Mouse (Mus musculus) hindbrain, embryonic 16.5 days (tissue): ENCODE measurements around the gene Sfn. TPM values are rescaled to one million over a fixed set of nuclear protein-coding genes. Genes with fewer than 3 reads are reported as not detected.

ENCODE experiments used
- ATAC-seq: fragments of 200-750 bp; cut with Nextera tagmentation; 2 replicates; pipeline ENCODE4 v1.8.0; 2017; ENCODE audit warnings: moderate TSS enrichment, moderate library complexity
- H3K27ac ChIP-seq: fragments of 300-500 bp; sonication (generic); 2 replicates; pipeline ENCODE4 v1.5.1; 2014; ENCODE audit warnings: low read depth, mild to moderate bottlenecking, control low read depth, low read length, moderate library complexity
- H3K27me3 ChIP-seq: fragments of 300-500 bp; sonication (generic); replicated peaks from 2 replicates; pipeline ENCODE4 v1.6.1; 2014; ENCODE audit warnings: low read length; ENCODE audit not compliant: control insufficient read depth, insufficient read depth
- H3K36me3 ChIP-seq: fragments of 300-500 bp; sonication (generic); 2 replicates; pipeline ENCODE4 v1.6.1; 2014; ENCODE audit warnings: mild to moderate bottlenecking, low read length, moderate library complexity, mixed read lengths; ENCODE audit not compliant: control insufficient read depth, insufficient read depth
- H3K4me1 ChIP-seq: fragments of 300-500 bp; sonication (generic); 2 replicates; pipeline ENCODE4 v1.6.1; 2014; ENCODE audit warnings: low read depth, low read length; ENCODE audit not compliant: control insufficient read depth, insufficient read depth
- H3K4me2 ChIP-seq: fragments of 300-500 bp; sonication (generic); 2 replicates; pipeline ENCODE4 v1.6.1; 2014; ENCODE audit warnings: mild to moderate bottlenecking, low read length, control low read depth, moderate library complexity
- H3K4me3 ChIP-seq: fragments of 300-500 bp; sonication (generic); 2 replicates; pipeline ENCODE4 v1.5.1; 2014; ENCODE audit warnings: mild to moderate bottlenecking, low read length, control low read depth, moderate library complexity
- H3K9ac ChIP-seq: fragments of 300-500 bp; sonication (generic); 2 replicates; pipeline ENCODE4 v1.6.1; 2014; ENCODE audit warnings: low read depth, mild to moderate bottlenecking, control low read depth, low read length, moderate library complexity
- H3K9me3 ChIP-seq: fragments of 300-500 bp; sonication (generic); 2 replicates; pipeline ENCODE4 v1.6.1; 2014; ENCODE audit warnings: mild to moderate bottlenecking, low read length, moderate library complexity; ENCODE audit not compliant: control insufficient read depth
- WGBS: fragments of 180-500 bp; shearing (Covaris S2); extraction: QIAGEN DNeasy Blood & Tissue Kit; methylation state at CpG from one replicate; pipeline ENCODE4 v1.1.7; 2014; 5-methylcytosine and 5-hydroxymethylcytosine counted together
- polyA plus RNA-seq: library from polyadenylated mRNA; unstranded; fragments of >200 nt; fragmentation: Nextera tagmentation; extraction: Ambion mirVana; gene quantifications from 2 replicates; pipeline ENCODE4 v1.2.1, GENCODE M21; 2015

The Sfn gene
- polyA plus RNA-seq, 1 experiment from 2014 or later: 2.1 TPM

DNA sequence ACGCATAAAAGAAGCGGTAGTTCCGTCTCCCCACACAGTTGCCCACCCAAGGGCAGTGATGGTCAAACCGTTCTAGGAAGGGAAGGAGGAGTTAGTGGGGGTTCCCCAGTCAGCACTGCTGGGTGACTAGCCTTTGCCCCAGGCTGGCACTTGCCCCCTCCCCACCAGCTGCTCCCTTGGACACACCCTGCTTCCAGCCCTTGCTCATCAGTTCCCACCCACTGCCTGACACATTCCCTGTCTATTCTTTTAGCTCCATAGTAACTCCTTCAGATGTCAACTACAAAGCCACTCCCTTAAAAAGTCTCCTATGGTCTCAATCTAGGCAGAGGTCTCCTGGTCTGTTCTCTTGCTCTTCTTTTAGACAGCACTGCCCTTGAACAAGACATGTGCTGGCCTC, 11.9 kb upstream of the Sfn start:
- Histone ChIP-seq H3K27me3 (no peaks in the 10 kb centered on the region), H3K4me1 (no peaks in the 10 kb centered on the region), H3K4me3 (no peak overlapping the region), H3K9me3 (no peaks in the 10 kb centered on the region), H3K36me3 (peaks cover 15% of the 10 kb centered on the region), H3K9ac (no peak overlapping the region), H3K27ac (no peak overlapping the region), H3K4me2 (no peak overlapping the region)
- no peak for ATAC-seq
- 79% methylated on average over 4 of the region's 4 CpGs for WGBS

DNA sequence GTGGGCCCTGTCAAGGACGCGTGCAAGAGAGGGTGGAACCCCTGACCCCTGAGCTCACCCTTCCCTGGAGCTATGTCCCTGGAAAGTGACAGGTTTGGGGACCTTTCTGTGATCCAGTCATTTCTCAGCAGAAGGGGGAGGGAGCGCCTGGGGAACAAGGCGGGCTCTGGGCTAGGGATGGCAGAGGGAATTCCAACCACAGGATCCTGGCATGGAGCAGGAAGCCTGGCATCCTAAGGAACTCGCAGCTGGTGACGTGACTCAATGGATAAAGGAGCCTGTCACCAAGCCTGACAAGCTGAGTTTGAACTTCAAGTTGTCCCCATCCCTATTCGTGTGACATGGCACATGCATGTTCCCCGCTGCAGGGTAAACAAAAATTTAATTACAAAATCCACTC, 11.1 kb upstream of the Sfn start:
- H3K4me3 ChIP-seq: no peak overlapping the region
- H3K9ac ChIP-seq: no peak overlapping the region
- no peaks in the 10 kb centered on the region for H3K9me3 ChIP-seq
- no peaks in the 10 kb centered on the region for H3K27me3 ChIP-seq
- no peaks in the 10 kb centered on the region for H3K4me1 ChIP-seq
- peaks cover 15% of the 10 kb centered on the region for H3K36me3 ChIP-seq
- H3K4me2 ChIP-seq: no peak overlapping the region
- 89% methylated on average over 8 of the region's 8 CpGs for WGBS
- no peak for ATAC-seq
- H3K27ac ChIP-seq: no peak overlapping the region

- WGBS: 97% methylated on average over 7 of the region's 7 CpGs
- H3K36me3 ChIP-seq: peaks cover 15% of the 10 kb centered on the region
Measured at GRCm38 (mm10) chr4:133612416-133612815, 10.4 kb upstream of the Sfn start.

DNA sequence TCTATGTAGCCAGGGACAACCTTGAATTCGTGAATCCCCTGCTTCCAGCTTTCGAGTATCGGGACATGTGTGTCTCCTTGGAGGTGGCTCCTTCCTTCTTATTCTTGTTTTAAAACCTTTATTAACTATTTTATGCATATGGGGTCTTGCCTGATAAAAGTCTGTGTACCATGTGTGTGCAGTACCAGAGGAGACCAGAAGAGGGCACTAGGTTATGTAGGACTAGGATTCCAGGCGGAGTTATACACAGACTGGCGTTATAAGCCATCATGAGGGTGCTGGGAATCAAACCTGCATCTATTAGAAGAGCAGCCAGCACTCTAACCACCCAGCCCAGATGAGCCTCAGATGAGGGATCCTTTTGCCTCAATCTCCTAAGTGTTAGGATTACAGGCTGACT, 9.8 kb upstream of the Sfn start:
- peaks cover 15% of the 10 kb centered on the region for H3K36me3 ChIP-seq

More at GRCm38 (mm10) chr4:133612416-133612815, 10.4 kb upstream of the Sfn start:
- H3K4me3 ChIP-seq: no peak overlapping the region
- H3K9me3 ChIP-seq: no peaks in the 10 kb centered on the region
- no peak for ATAC-seq
- H3K9ac ChIP-seq: no peak overlapping the region
- H3K4me1 ChIP-seq: no peaks in the 10 kb centered on the region
- H3K4me2 ChIP-seq: no peak overlapping the region
- no peak overlapping the region for H3K27ac ChIP-seq
- no peaks in the 10 kb centered on the region for H3K27me3 ChIP-seq

DNA sequence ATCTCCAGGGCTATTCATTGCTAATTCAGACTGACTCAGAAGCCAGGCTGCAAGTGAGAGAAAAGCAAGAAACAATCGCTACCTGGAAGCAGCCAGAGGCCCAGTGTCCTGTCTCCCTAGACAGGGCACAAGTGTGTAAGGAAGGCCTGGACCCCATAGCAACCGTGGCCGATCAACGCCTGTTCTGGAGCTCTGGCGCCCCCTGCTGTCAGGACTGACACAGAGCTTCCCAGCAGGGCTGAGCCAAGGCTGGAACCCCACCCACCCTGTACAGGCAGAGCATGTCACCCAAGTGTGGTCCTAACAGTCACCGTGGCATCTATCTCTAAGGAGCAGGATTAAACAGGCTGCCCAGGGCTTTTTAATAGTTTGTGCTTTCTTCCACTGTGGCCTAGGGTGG, 7.8 kb upstream of the Sfn start:
- Histone ChIP-seq H3K27ac (no peak overlapping the region), H3K36me3 (peaks cover 17% of the 10 kb centered on the region), H3K27me3 (no peaks in the 10 kb centered on the region), H3K9ac (no peak overlapping the region), H3K9me3 (no peaks in the 10 kb centered on the region), H3K4me1 (no peaks in the 10 kb centered on the region), H3K4me2 (no peak overlapping the region), H3K4me3 (no peak overlapping the region)
- peak; percentile 48; the same call in 1 of the 2 replicates for ATAC-seq
- 14% methylated on average over 6 of the region's 6 CpGs for WGBS

More for the DNA sequence above, 9.8 kb upstream of the Sfn start:
- Histone ChIP-seq H3K9me3 (no peaks in the 10 kb centered on the region), H3K4me2 (no peak overlapping the region), H3K27me3 (no peaks in the 10 kb centered on the region), H3K4me1 (no peaks in the 10 kb centered on the region), H3K9ac (no peak overlapping the region), H3K27ac (no peak overlapping the region), H3K4me3 (no peak overlapping the region)
- WGBS: 99% methylated on average over 5 of the region's 5 CpGs
- no peak for ATAC-seq

DNA sequence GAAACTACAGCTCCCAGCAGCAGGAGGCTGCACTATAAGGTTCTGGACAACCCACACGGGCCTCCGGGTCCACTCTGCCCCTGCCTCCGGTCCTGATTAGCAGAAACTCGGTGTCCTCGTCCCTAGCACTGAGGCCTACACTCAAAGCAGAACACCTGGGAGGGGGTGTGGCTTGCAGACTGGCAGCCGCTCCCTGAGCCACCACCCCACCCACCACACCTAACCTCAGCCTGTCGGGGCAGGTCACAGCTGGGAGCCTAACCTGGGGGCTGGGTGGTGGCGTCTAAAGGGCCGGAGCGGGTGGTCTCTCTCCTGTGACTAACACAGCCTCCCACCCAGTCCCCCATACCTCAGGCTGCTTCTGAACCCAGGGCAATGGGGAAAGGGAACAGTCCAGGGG, 5.3 kb upstream of the Sfn start:
- Histone ChIP-seq H3K36me3 (peaks cover 8% of the 10 kb centered on the region), H3K9me3 (no peaks in the 10 kb centered on the region), H3K4me1 (no peaks in the 10 kb centered on the region), H3K9ac (no peak overlapping the region), H3K27ac (no peak overlapping the region), H3K4me3 (no peak overlapping the region), H3K4me2 (no peak overlapping the region), H3K27me3 (peaks cover 8% of the 10 kb centered on the region)
- ATAC-seq: no peak
- WGBS: 76% methylated on average over 10 of the region's 10 CpGs

DNA sequence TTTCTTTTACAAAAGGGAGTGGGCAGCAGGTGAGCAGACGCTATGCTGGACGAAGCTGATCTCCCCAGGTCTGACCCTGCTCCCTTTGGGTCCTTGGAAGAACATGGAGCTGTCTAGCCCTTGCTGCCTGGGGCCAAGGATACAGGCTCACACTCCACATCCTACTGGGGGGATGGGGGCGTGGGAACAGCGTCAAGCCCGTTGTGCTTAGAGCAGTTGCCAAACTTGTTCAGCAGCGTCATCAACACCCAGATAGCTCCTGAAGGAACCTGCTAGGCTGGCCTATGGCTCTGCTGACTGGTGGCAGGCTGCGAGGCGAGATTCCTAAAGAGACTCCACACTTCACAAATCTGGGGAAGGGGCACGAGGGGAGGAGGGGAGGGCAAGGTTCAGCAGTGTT, 3.4 kb upstream of the Sfn start:
- peaks cover 18% of the 10 kb centered on the region for H3K27me3 ChIP-seq
- no peak for ATAC-seq
- H3K4me3 ChIP-seq: no peak overlapping the region
- H3K27ac ChIP-seq: no peak overlapping the region
- H3K4me1 ChIP-seq: peaks cover 2% of the 10 kb centered on the region; the same call in 1 of the 2 replicates
- WGBS: 61% methylated on average over 9 of the region's 9 CpGs
- no peak overlapping the region for H3K9ac ChIP-seq
- H3K9me3 ChIP-seq: no peaks in the 10 kb centered on the region
- H3K4me2 ChIP-seq: no peak overlapping the region
- peaks cover 3% of the 10 kb centered on the region; the same call in 1 of the 2 replicates for H3K36me3 ChIP-seq

GRCm38 (mm10) chr4:133604856-133605255, 2.9 kb upstream of the Sfn start:
- peaks cover 3% of the 10 kb centered on the region; the same call in 1 of the 2 replicates for H3K36me3 ChIP-seq
- H3K27me3 ChIP-seq: peaks cover 23% of the 10 kb centered on the region
- H3K4me2 ChIP-seq: no peak overlapping the region
- no peak overlapping the region for H3K4me3 ChIP-seq
- WGBS: 65% methylated on average over 6 of the region's 6 CpGs
- peaks cover 5% of the 10 kb centered on the region; the same call in 1 of the 2 replicates for H3K4me1 ChIP-seq
- no peaks in the 10 kb centered on the region for H3K9me3 ChIP-seq
- H3K27ac ChIP-seq: no peak overlapping the region
- H3K9ac ChIP-seq: no peak overlapping the region
- no peak for ATAC-seq

DNA sequence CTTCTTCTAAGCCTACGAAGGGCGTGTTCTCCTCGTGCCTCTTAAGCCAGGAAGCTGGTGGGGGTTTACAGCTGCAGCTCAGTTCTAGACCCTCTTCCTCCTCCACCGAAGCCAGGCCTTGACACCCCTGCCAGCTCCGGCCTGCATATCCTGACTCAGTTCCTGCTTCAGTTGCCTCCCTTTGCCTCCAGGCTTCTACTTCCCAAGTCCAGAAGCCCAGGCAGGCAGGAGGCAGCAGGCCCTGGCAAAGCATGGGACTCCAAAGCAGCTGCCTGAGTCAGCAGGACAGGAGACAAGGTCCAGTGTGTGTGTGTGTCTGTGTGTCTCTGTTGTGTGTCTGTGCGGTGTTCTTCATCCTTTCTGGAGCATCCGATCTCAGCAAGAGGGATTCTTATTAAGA, 2.2 kb upstream of the Sfn start:
- Histone ChIP-seq H3K4me3 (no peak overlapping the region), H3K4me1 (peaks cover 11% of the 10 kb centered on the region; the same call in 1 of the 2 replicates), H3K4me2 (no peak overlapping the region), H3K9ac (no peak overlapping the region), H3K36me3 (peaks cover 3% of the 10 kb centered on the region; the same call in 1 of the 2 replicates), H3K27me3 (peaks cover 27% of the 10 kb centered on the region), H3K9me3 (no peaks in the 10 kb centered on the region), H3K27ac (no peak overlapping the region)
- 92% methylated on average over 7 of the region's 7 CpGs for WGBS
- ATAC-seq: no peak

GRCm38 (mm10) chr4:133603056-133603455, 1.1 kb upstream of the Sfn start:
- peaks cover 36% of the 10 kb centered on the region for H3K27me3 ChIP-seq
- H3K9ac ChIP-seq: no peak overlapping the region
- H3K4me3 ChIP-seq: no peak overlapping the region
- no peak overlapping the region for H3K4me2 ChIP-seq
- H3K4me1 ChIP-seq: peaks cover 11% of the 10 kb centered on the region; the same call in 1 of the 2 replicates
- ATAC-seq: no peak
- peaks cover 3% of the 10 kb centered on the region; the same call in 1 of the 2 replicates for H3K36me3 ChIP-seq
- no peak overlapping the region for H3K27ac ChIP-seq
- no peaks in the 10 kb centered on the region for H3K9me3 ChIP-seq
- WGBS: 90% methylated on average over 5 of the region's 5 CpGs
